Mouse (Mus musculus) midbrain, embryonic 13.5 days (tissue): ENCODE results near the gene Cysltr1. TPM values are rescaled to one million over a fixed set of nuclear protein-coding genes. Genes with fewer than 3 reads are reported as not detected.
A peak's percentile ranks its signal among the peaks of the same experiment; 100 is the strongest.

Experiments used
- ATAC-seq: fragments of 200-750 bp; cut with Nextera tagmentation; 2 replicates; pipeline ENCODE4 v1.8.0; 2017; ENCODE audit warnings: mild to moderate bottlenecking, moderate TSS enrichment, moderate library complexity
- H3K27ac ChIP-seq: fragments of 300-500 bp; sonication (generic); 2 replicates; pipeline ENCODE4 v1.5.1; 2015; ENCODE audit warnings: inconsistent platforms, mild to moderate bottlenecking, moderate library complexity
- H3K27me3 ChIP-seq: fragments of 300-500 bp; sonication (generic); 2 replicates; pipeline ENCODE4 v1.6.1; 2015; ENCODE audit warnings: mild to moderate bottlenecking, inconsistent platforms
- H3K36me3 ChIP-seq: fragments of 300-500 bp; sonication (generic); 2 replicates; pipeline ENCODE4 v1.6.1; 2015; ENCODE audit warnings: mild to moderate bottlenecking, inconsistent platforms
- H3K4me1 ChIP-seq: fragments of 300-500 bp; sonication (generic); replicated peaks from 2 replicates; pipeline ENCODE4 v1.6.1; 2015; ENCODE audit warnings: inconsistent platforms
- H3K4me2 ChIP-seq: fragments of 300-500 bp; sonication (generic); replicated peaks from 2 replicates; pipeline ENCODE4 v1.6.1; 2015; ENCODE audit warnings: moderate library complexity, mild to moderate bottlenecking, inconsistent platforms
- H3K4me3 ChIP-seq: fragments of 300-500 bp; sonication (generic); replicated peaks from 2 replicates; pipeline ENCODE4 v1.5.1; 2015; ENCODE audit warnings: mild to moderate bottlenecking, inconsistent platforms
- H3K9ac ChIP-seq: fragments of 300-500 bp; sonication (generic); replicated peaks from 2 replicates; pipeline ENCODE4 v1.6.1; 2015; ENCODE audit warnings: mild to moderate bottlenecking, inconsistent platforms
- H3K9me3 ChIP-seq: fragments of 300-500 bp; sonication (generic); 2 replicates; pipeline ENCODE4 v1.6.1; 2016; ENCODE audit warnings: mild to moderate bottlenecking, inconsistent platforms
- WGBS: fragments of 180-500 bp; shearing (Covaris S2); methylation state at CpG from one replicate; pipeline ENCODE4 v1.1.7; 2015; 5-methylcytosine and 5-hydroxymethylcytosine counted together
- polyA plus RNA-seq: library from polyadenylated mRNA; unstranded; fragments of >200 nt; fragmentation: Nextera tagmentation; extraction: Ambion mirVana; gene quantifications from 2 replicates; pipeline ENCODE4 v1.2.1, GENCODE M21; 2015

The Cysltr1 gene
- polyA plus RNA-seq = 0.43 and 0.44 TPM in 2 replicates

GRCm38 (mm10) chrX:106603386-106603785 lies at the start of gene Cysltr1:
Cysltr1 (minus strand) TSS chrX:106603679.
- Histone ChIP-seq H3K4me3 (no peak within 1 kb of the TSS), H3K4me1 (no peaks in the 10 kb centered on the region), H3K27me3 (0 out of 2 replicates have a peak, but pooled peaks cover 6% of the 10 kb centered on the region), H3K36me3 (no peaks in the 10 kb centered on the region), H3K4me2 (peak within 1 kb of the TSS; percentile 25; the same call in 1 of the 2 replicates), H3K9me3 (no peaks in the 10 kb centered on the region), H3K27ac (no peak within 1 kb of the TSS), H3K9ac (no peak within 1 kb of the TSS)
- 29% methylated on average over 6 of the region's 6 CpGs for WGBS
- ATAC-seq = no peak

GRCm38 (mm10) chrX:106634799-106635541 lies 31.5 kb upstream of the Cysltr1 start:
- H3K4me1 ChIP-seq = no peaks in the 10 kb centered on the region
- H3K9ac ChIP-seq = no peak overlapping the region
- H3K4me3 ChIP-seq = no peak overlapping the region
- no peak for ATAC-seq
- H3K9me3 ChIP-seq = no peaks in the 10 kb centered on the region
- H3K4me2 ChIP-seq = no peak overlapping the region
- no peaks in the 10 kb centered on the region for H3K36me3 ChIP-seq
- no peaks in the 10 kb centered on the region for H3K27me3 ChIP-seq
- H3K27ac ChIP-seq = no peak overlapping the region
- WGBS = 81% methylated on average over 3 of the region's 3 CpGs

- no peak overlapping the region for H3K9ac ChIP-seq
- no peaks in the 10 kb centered on the region for H3K36me3 ChIP-seq
- no peak overlapping the region for H3K4me2 ChIP-seq
- no peaks in the 10 kb centered on the region for H3K9me3 ChIP-seq
- H3K4me3 ChIP-seq = no peak overlapping the region
- H3K4me1 ChIP-seq = no peaks in the 10 kb centered on the region
- no peaks in the 10 kb centered on the region for H3K27me3 ChIP-seq
- no peak for ATAC-seq
- no peak overlapping the region for H3K27ac ChIP-seq
These were observed 30.1 kb upstream of the Cysltr1 start for GRCm38 (mm10) chrX:106633543-106633942.

GRCm38 (mm10) chrX:106628514-106628913 lies 25.0 kb upstream of the Cysltr1 start:
- Histone ChIP-seq H3K27me3 (no peaks in the 10 kb centered on the region), H3K4me1 (no peaks in the 10 kb centered on the region), H3K4me2 (no peak overlapping the region), H3K27ac (no peak overlapping the region), H3K4me3 (no peak overlapping the region), H3K36me3 (no peaks in the 10 kb centered on the region), H3K9me3 (no peaks in the 10 kb centered on the region), H3K9ac (no peak overlapping the region)
- no peak for ATAC-seq
- WGBS = 81% methylated on average over 1 of the region's 1 CpGs

GRCm38 (mm10) chrX:106623667-106624066 lies 20.2 kb upstream of the Cysltr1 start:
- ATAC-seq = no peak
- no peak overlapping the region for H3K4me2 ChIP-seq
- H3K4me3 ChIP-seq = no peak overlapping the region
- H3K27ac ChIP-seq = no peak overlapping the region
- no peaks in the 10 kb centered on the region for H3K4me1 ChIP-seq
- no peaks in the 10 kb centered on the region for H3K9me3 ChIP-seq
- no peak overlapping the region for H3K9ac ChIP-seq
- WGBS = 60% methylated on average over 3 of the region's 3 CpGs
- no peaks in the 10 kb centered on the region for H3K27me3 ChIP-seq
- H3K36me3 ChIP-seq = no peaks in the 10 kb centered on the region

- Histone ChIP-seq H3K4me1 (no peaks in the 10 kb centered on the region), H3K27me3 (no peaks in the 10 kb centered on the region), H3K4me2 (no peak overlapping the region), H3K9ac (no peak overlapping the region), H3K27ac (no peak overlapping the region), H3K9me3 (no peaks in the 10 kb centered on the region), H3K36me3 (no peaks in the 10 kb centered on the region), H3K4me3 (no peak overlapping the region)
- ATAC-seq = no peak
- WGBS = 58% methylated on average over 1 of the region's 1 CpGs
These were observed 19.0 kb upstream of the Cysltr1 start for GRCm38 (mm10) chrX:106622512-106622911.

DNA sequence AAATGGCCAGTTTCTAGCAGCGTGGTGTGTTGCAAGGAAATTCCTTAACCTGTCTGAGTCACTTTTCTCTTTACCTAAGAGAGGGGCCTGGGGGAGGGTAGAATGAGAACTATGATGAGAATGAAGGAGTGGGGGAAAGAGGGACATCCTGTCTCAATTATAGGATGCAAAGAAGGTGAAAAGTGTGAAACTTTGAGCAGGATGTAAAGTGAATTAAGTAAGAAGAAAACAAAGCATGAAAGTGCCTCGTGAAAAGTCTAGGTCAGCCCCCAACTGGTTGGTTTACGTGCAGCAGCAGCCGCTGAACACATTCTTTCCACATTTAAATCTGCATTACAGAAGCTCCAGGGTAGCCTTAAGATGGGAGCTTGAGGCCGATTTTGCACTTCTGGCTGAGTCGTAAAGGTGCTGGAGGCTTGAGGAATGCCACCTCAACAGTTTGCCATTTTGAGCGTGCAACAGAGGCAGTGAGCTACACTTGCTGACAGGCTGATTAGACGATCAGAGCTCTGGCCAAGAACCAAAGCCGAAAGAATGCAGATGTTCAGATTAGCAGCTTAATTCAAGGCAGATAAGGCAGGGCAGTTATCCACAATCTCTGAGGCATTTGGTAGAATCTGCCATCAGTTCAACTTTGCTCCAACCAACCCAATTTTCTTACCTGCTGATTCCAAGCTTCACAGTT lies 763 bp downstream of the Cysltr1 start:
- 0 out of 2 replicates have a peak, but pooled peaks cover 6% of the 10 kb centered on the region for H3K27me3 ChIP-seq
- H3K9ac ChIP-seq = no peak overlapping the region
- no peaks in the 10 kb centered on the region for H3K9me3 ChIP-seq
- H3K36me3 ChIP-seq = no peaks in the 10 kb centered on the region
- no peak overlapping the region for H3K27ac ChIP-seq
- 27% methylated on average over 9 of the region's 9 CpGs for WGBS
- H3K4me2 ChIP-seq = peak overlapping the region; percentile 25; the same call in 1 of the 2 replicates
- no peaks in the 10 kb centered on the region for H3K4me1 ChIP-seq
- ATAC-seq = no peak
- H3K4me3 ChIP-seq = no peak overlapping the region

GRCm38 (mm10) chrX:106595904-106596303 lies 7.6 kb downstream of the Cysltr1 start:
- no peaks in the 10 kb centered on the region for H3K4me1 ChIP-seq
- H3K4me2 ChIP-seq = no peak overlapping the region
- H3K9me3 ChIP-seq = no peaks in the 10 kb centered on the region
- no peaks in the 10 kb centered on the region for H3K36me3 ChIP-seq
- no peak overlapping the region for H3K4me3 ChIP-seq
- 95% methylated on average over 1 of the region's 1 CpGs for WGBS
- no peaks in the 10 kb centered on the region for H3K27me3 ChIP-seq
- ATAC-seq = no peak
- H3K27ac ChIP-seq = no peak overlapping the region
- no peak overlapping the region for H3K9ac ChIP-seq

DNA sequence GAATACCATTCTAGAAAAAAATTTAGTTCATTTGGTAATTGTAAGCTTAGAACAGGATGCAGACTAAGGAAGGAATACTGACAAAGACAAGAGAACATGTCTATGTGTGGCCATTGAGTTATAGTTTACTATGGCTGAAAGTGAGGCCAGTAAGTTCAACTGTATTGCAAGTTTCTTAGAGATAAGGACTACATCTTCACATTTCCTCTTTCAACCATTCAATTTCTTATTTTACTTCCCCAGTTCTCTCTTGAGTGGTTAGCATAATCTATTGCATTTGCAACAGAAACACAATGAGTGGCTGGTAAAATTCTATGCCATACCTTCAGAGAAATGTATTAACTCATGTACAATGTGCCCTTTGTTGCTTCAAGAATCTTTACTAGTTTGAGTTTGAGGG lies 9.6 kb downstream of the Cysltr1 start:
- Histone ChIP-seq H3K4me2 (no peak overlapping the region), H3K4me3 (no peak overlapping the region), H3K9ac (no peak overlapping the region), H3K4me1 (no peaks in the 10 kb centered on the region), H3K9me3 (no peaks in the 10 kb centered on the region), H3K27me3 (no peaks in the 10 kb centered on the region), H3K36me3 (no peaks in the 10 kb centered on the region), H3K27ac (no peak overlapping the region)
- no peak for ATAC-seq

GRCm38 (mm10) chrX:106582886-106583285 lies 20.6 kb downstream of the Cysltr1 start, which contains the start of gene Gm5127:
Gm5127 (plus strand) TSS chrX:106583186.
- 69% methylated on average over 3 of the region's 3 CpGs for WGBS
- no peak within 1 kb of the TSS for H3K4me2 ChIP-seq

GRCm38 (mm10) chrX:106582197-106582596 lies 21.3 kb downstream of the Cysltr1 start:
- Histone ChIP-seq H3K4me3 (no peak overlapping the region), H3K4me1 (no peaks in the 10 kb centered on the region), H3K4me2 (no peak overlapping the region), H3K36me3 (no peaks in the 10 kb centered on the region), H3K9ac (no peak overlapping the region), H3K27me3 (no peaks in the 10 kb centered on the region), H3K27ac (no peak overlapping the region), H3K9me3 (no peaks in the 10 kb centered on the region)
- no peak for ATAC-seq
- WGBS = 42% methylated on average over 2 of the region's 2 CpGs

More at GRCm38 (mm10) chrX:106582886-106583285, 20.6 kb downstream of the Cysltr1 start, which contains the start of gene Gm5127:
- H3K27me3 ChIP-seq = no peaks in the 10 kb centered on the region
- H3K4me3 ChIP-seq = no peak within 1 kb of the TSS
- no peak within 1 kb of the TSS for H3K9ac ChIP-seq
- no peak for ATAC-seq
- no peaks in the 10 kb centered on the region for H3K4me1 ChIP-seq
- no peak within 1 kb of the TSS for H3K27ac ChIP-seq
- no peaks in the 10 kb centered on the region for H3K9me3 ChIP-seq
- H3K36me3 ChIP-seq = no peaks in the 10 kb centered on the region

GRCm38 (mm10) chrX:106580410-106580809 lies 23.1 kb downstream of the Cysltr1 start:
- Histone ChIP-seq H3K27me3 (no peaks in the 10 kb centered on the region), H3K36me3 (no peaks in the 10 kb centered on the region), H3K27ac (no peak overlapping the region), H3K4me1 (no peaks in the 10 kb centered on the region), H3K9ac (no peak overlapping the region), H3K4me2 (no peak overlapping the region), H3K4me3 (no peak overlapping the region), H3K9me3 (no peaks in the 10 kb centered on the region)
- no peak for ATAC-seq
